Mouse (Mus musculus) left cerebral cortex, postnatal 36 days (tissue): Measurements from ENCODE around the gene Tprkb. TPM values are rescaled to one million over a fixed set of nuclear protein-coding genes. Genes with fewer than 3 reads are reported as not detected.
A peak's percentile ranks its signal among the peaks of the same experiment; 100 is the strongest.
"Not testable (repeated sequence)": the region's sequence is repeated elsewhere in the genome, so short reads cannot be mapped to it uniquely, and the experiment has no call there.

Source experiments
- DNase-seq, 2 experiments: peaks; one replicate each; pipeline ENCODE4 v3.0.0; 2021 to 2022; ENCODE audit warnings: low spot score in 2 of 2, mixed read lengths in 1 of 2
- intact Hi-C: fragments of 180-260 bp; cut with DNase I; formaldehyde crosslinking; loops from one replicate; pipeline ENCODE4 v1.15.1; 2025
- total RNA-seq, 2 experiments: library from RNA; stranded (reverse); gene quantifications; 2 replicates each; pipeline ENCODE4 v1.2.3; 2021

Gene Tprkb
- total RNA-seq, 2 experiments from 2014 or later: 52.3 to 53.2 TPM

- DNase-seq: no peak
- intact Hi-C loops: loop anchor here (10.0 kb wide), 1 partner anchor 435 kb away; no protein-coding TSS in a partner anchor
These were observed 2.0 kb upstream of the Tprkb start for GRCm38 (mm10) chr6:85909704-85910103.

GRCm38 (mm10) chr6:85915141-85915538 is 3.5 kb downstream of the Tprkb start:
- DNase-seq: peak; percentile 11 to 19

GRCm38 (mm10) chr6:85915539-85916513 is 4.2 kb downstream of the Tprkb start, which contains the start of gene Nat8f1:
Gene Nat8f1, minus strand, starts transcription at chr6:85915687.
- intact Hi-C loops: loop anchor here (5.0 kb wide), 1 partner anchor 329 kb away; the partner anchor contains the start of gene Alms1
- peak; percentile 89 to 91 for DNase-seq

More at GRCm38 (mm10) chr6:85915141-85915538, 3.5 kb downstream of the Tprkb start:
- intact Hi-C loops: loop anchor here (5.0 kb wide), 1 partner anchor 328 kb away; the partner anchor contains the start of gene Alms1

GRCm38 (mm10) chr6:85916596-85916995 is 4.9 kb downstream of the Tprkb start:
- intact Hi-C loops: loop anchor here (5.0 kb wide), 1 partner anchor 329 kb away; the partner anchor contains the start of gene Alms1
- DNase-seq: no peak

GRCm38 (mm10) chr6:85918341-85918740 is 6.7 kb downstream of the Tprkb start:
- intact Hi-C loops: loop anchor here (5.0 kb wide), 1 partner anchor 331 kb away; the partner anchor contains the start of gene Alms1
- DNase-seq: not testable (repeated sequence)

- no peak for DNase-seq
- intact Hi-C loops: loop anchor here (5.0 kb wide), 1 partner anchor 332 kb away; the partner anchor contains the start of gene Alms1
These were observed 7.7 kb downstream of the Tprkb start for GRCm38 (mm10) chr6:85919401-85919800.

GRCm38 (mm10) chr6:85923643-85924042 is 12.0 kb downstream of the Tprkb start:
- no peak for DNase-seq
- intact Hi-C loops: no loop called here

GRCm38 (mm10) chr6:85926709-85927108 is 15.0 kb downstream of the Tprkb start:
- intact Hi-C loops: no loop called here
- DNase-seq: no peak

- no peak for DNase-seq
- intact Hi-C loops: no loop called here
These were observed 16.1 kb downstream of the Tprkb start for GRCm38 (mm10) chr6:85927476-85928464.

- no peak for DNase-seq
- intact Hi-C loops: no loop called here
These were observed 17.6 kb downstream of the Tprkb start for GRCm38 (mm10) chr6:85929312-85929711.

GRCm38 (mm10) chr6:85934047-85934446 is 22.4 kb downstream of the Tprkb start:
- intact Hi-C loops: no loop called here

GRCm38 (mm10) chr6:85935646-85936045 is 24.0 kb downstream of the Tprkb start:
- DNase-seq: no peak
- intact Hi-C loops: loop anchor here (5.0 kb wide), 1 partner anchor 72 kb away; no protein-coding TSS in a partner anchor

More at GRCm38 (mm10) chr6:85934047-85934446, 22.4 kb downstream of the Tprkb start:
- DNase-seq: no peak

GRCm38 (mm10) chr6:85936508-85937465 is 25.1 kb downstream of the Tprkb start:
- DNase-seq: peak; percentile 83 to 87
- intact Hi-C loops: loop anchor here (5.0 kb wide), 1 partner anchor 71 kb away; no protein-coding TSS in a partner anchor

- intact Hi-C loops: loop anchor here (5.0 kb wide), 1 partner anchor 69 kb away; no protein-coding TSS in a partner anchor
- DNase-seq: no peak
These were observed 27.0 kb downstream of the Tprkb start for GRCm38 (mm10) chr6:85938701-85939100.

- intact Hi-C loops: no loop called here
- no peak for DNase-seq
These were observed 30.8 kb downstream of the Tprkb start for GRCm38 (mm10) chr6:85942469-85942868.

- intact Hi-C loops: no loop called here
- DNase-seq: no peak
These were observed 36.9 kb downstream of the Tprkb start for GRCm38 (mm10) chr6:85948549-85948948.

GRCm38 (mm10) chr6:85957581-85957980 is 45.9 kb downstream of the Tprkb start:
- DNase-seq: no peak
- intact Hi-C loops: no loop called here
